Mouse (Mus musculus) heart, embryonic 16.5 days (tissue): Measurements from ENCODE around the gene Sccpdh. TPM values are rescaled to one million over a fixed set of nuclear protein-coding genes. Genes with fewer than 3 reads are reported as not detected.
A peak's percentile ranks its signal among the peaks of the same experiment; 100 is the strongest.

Experiments used
- ATAC-seq: fragments of 200-750 bp; cut with Nextera tagmentation; replicated peaks from 2 replicates; pipeline ENCODE4 v1.8.0; 2017; ENCODE audit warnings: moderate number of reproducible peaks; ENCODE audit not compliant: insufficient read depth, low FRiP score; ENCODE audit errors: extremely low read depth
- H3K27ac ChIP-seq: fragments of 300-500 bp; sonication (generic); 2 replicates; pipeline ENCODE4 v1.5.1; 2014; ENCODE audit warnings: mild to moderate bottlenecking, low read length, control low read depth, moderate library complexity
- H3K27me3 ChIP-seq: fragments of 300-500 bp; sonication (generic); 2 replicates; pipeline ENCODE4 v1.6.1; 2014; ENCODE audit warnings: low read length, mixed read lengths; ENCODE audit not compliant: control insufficient read depth, insufficient read depth
- H3K36me3 ChIP-seq: fragments of 300-500 bp; sonication (generic); 2 replicates; pipeline ENCODE4 v1.6.1; 2014; ENCODE audit not compliant: control insufficient read depth, insufficient read depth
- H3K4me1 ChIP-seq: fragments of 300-500 bp; sonication (generic); 2 replicates; pipeline ENCODE4 v1.6.1; 2014; ENCODE audit warnings: low read length, mixed read lengths; ENCODE audit not compliant: control insufficient read depth, insufficient read depth
- H3K4me2 ChIP-seq: fragments of 300-500 bp; sonication (generic); 2 replicates; pipeline ENCODE4 v1.6.1; 2014; ENCODE audit warnings: low read depth, mild to moderate bottlenecking, control low read depth, low read length
- H3K4me3 ChIP-seq: fragments of 300-500 bp; sonication (generic); 2 replicates; pipeline ENCODE4 v1.5.1; 2014; ENCODE audit warnings: mild to moderate bottlenecking, control low read depth, low read length
- H3K9ac ChIP-seq: fragments of 300-500 bp; sonication (generic); 2 replicates; pipeline ENCODE4 v1.6.1; 2014; ENCODE audit warnings: low read length, control low read depth
- H3K9me3 ChIP-seq: fragments of 300-500 bp; sonication (generic); replicated peaks from 2 replicates; pipeline ENCODE4 v1.6.1; 2016; ENCODE audit warnings: low read length; ENCODE audit not compliant: control insufficient read depth
- WGBS: fragments of 180-500 bp; shearing (Covaris S2); extraction: QIAGEN DNeasy Blood & Tissue Kit; methylation state at CpG from one replicate; pipeline ENCODE4 v1.1.7; 2014; 5-methylcytosine and 5-hydroxymethylcytosine counted together
- polyA plus RNA-seq: library from polyadenylated mRNA; unstranded; fragments of >200 nt; fragmentation: Nextera tagmentation; extraction: Ambion mirVana; gene quantifications from 2 replicates; pipeline ENCODE4 v1.2.1, GENCODE M21; 2015

The Sccpdh gene
- polyA plus RNA-seq, result 104 and 109 TPM in 2 replicates

GRCm38 (mm10) chr1:179668013-179668805, at the start of gene Sccpdh:
Gene Sccpdh, plus strand, starts transcription at chr1:179668210.
- Histone ChIP-seq H3K9ac (peak within 1 kb of the TSS; percentile 91), H3K27ac (peak within 1 kb of the TSS; percentile 93), H3K4me3 (peak within 1 kb of the TSS; percentile 74), H3K4me2 (peak within 1 kb of the TSS; percentile 87), H3K36me3 (peaks cover 8% of the 10 kb centered on the region; the same call in 1 of the 2 replicates), H3K9me3 (no peaks in the 10 kb centered on the region), H3K4me1 (peaks cover 5% of the 10 kb centered on the region; the same call in 1 of the 2 replicates), H3K27me3 (no peaks in the 10 kb centered on the region)
- under 1% methylated on average over 84 of the region's 84 CpGs for WGBS
- peak; percentile 96 for ATAC-seq

- no peak overlapping the region for H3K27ac ChIP-seq
- 90% methylated on average over 12 of the region's 12 CpGs for WGBS
- H3K4me2 ChIP-seq, result no peak overlapping the region
- no peaks in the 10 kb centered on the region for H3K27me3 ChIP-seq
- no peak for ATAC-seq
- H3K36me3 ChIP-seq, result peaks cover 10% of the 10 kb centered on the region
- no peak overlapping the region for H3K4me3 ChIP-seq
- no peak overlapping the region for H3K9ac ChIP-seq
- H3K4me1 ChIP-seq, result peaks cover 4% of the 10 kb centered on the region; the same call in 1 of the 2 replicates
- H3K9me3 ChIP-seq, result no peaks in the 10 kb centered on the region
Measured at GRCm38 (mm10) chr1:179622665-179623064, 45.3 kb upstream of the Sccpdh start.

GRCm38 (mm10) chr1:179623657-179624056, 44.4 kb upstream of the Sccpdh start:
- Histone ChIP-seq H3K4me2 (no peak overlapping the region), H3K27ac (no peak overlapping the region), H3K9me3 (no peaks in the 10 kb centered on the region), H3K36me3 (peaks cover 10% of the 10 kb centered on the region), H3K4me3 (no peak overlapping the region), H3K4me1 (peaks cover 12% of the 10 kb centered on the region), H3K9ac (no peak overlapping the region), H3K27me3 (no peaks in the 10 kb centered on the region)
- no peak for ATAC-seq
- WGBS, result 55% methylated on average over 4 of the region's 4 CpGs

- H3K27me3 ChIP-seq, result no peaks in the 10 kb centered on the region
- H3K4me1 ChIP-seq, result peaks cover 14% of the 10 kb centered on the region
- peaks cover 10% of the 10 kb centered on the region for H3K36me3 ChIP-seq
- H3K4me2 ChIP-seq, result no peak overlapping the region
- 63% methylated on average over 4 of the region's 4 CpGs for WGBS
- no peak overlapping the region for H3K9ac ChIP-seq
- peak; percentile 49 for ATAC-seq
- H3K27ac ChIP-seq, result no peak overlapping the region
- no peak overlapping the region for H3K4me3 ChIP-seq
- no peaks in the 10 kb centered on the region for H3K9me3 ChIP-seq
Measured at GRCm38 (mm10) chr1:179624354-179624753, 43.7 kb upstream of the Sccpdh start.

- peaks cover 10% of the 10 kb centered on the region for H3K36me3 ChIP-seq
- no peak for ATAC-seq
- H3K27me3 ChIP-seq, result no peaks in the 10 kb centered on the region
- peaks cover 11% of the 10 kb centered on the region for H3K4me1 ChIP-seq
- H3K9ac ChIP-seq, result no peak overlapping the region
- H3K27ac ChIP-seq, result no peak overlapping the region
- 82% methylated on average over 4 of the region's 4 CpGs for WGBS
- no peaks in the 10 kb centered on the region for H3K9me3 ChIP-seq
- no peak overlapping the region for H3K4me3 ChIP-seq
- no peak overlapping the region for H3K4me2 ChIP-seq
Measured at GRCm38 (mm10) chr1:179627855-179628254, 40.2 kb upstream of the Sccpdh start.

GRCm38 (mm10) chr1:179628438-179629106, 39.4 kb upstream of the Sccpdh start:
- ATAC-seq, result peak; percentile 54; the same call in 1 of the 2 replicates
- H3K4me3 ChIP-seq, result no peak overlapping the region

GRCm38 (mm10) chr1:179629276-179629675, 38.7 kb upstream of the Sccpdh start:
- no peak overlapping the region for H3K4me3 ChIP-seq
- peaks cover 11% of the 10 kb centered on the region for H3K4me1 ChIP-seq
- no peak overlapping the region for H3K9ac ChIP-seq
- peaks cover 10% of the 10 kb centered on the region for H3K36me3 ChIP-seq
- ATAC-seq, result no peak
- no peaks in the 10 kb centered on the region for H3K27me3 ChIP-seq
- H3K4me2 ChIP-seq, result no peak overlapping the region
- H3K9me3 ChIP-seq, result no peaks in the 10 kb centered on the region
- no peak overlapping the region for H3K27ac ChIP-seq
- 80% methylated on average over 5 of the region's 5 CpGs for whole genome bisulfite sequencing

More at GRCm38 (mm10) chr1:179628438-179629106, 39.4 kb upstream of the Sccpdh start:
- Histone ChIP-seq H3K4me1 (peaks cover 11% of the 10 kb centered on the region), H3K36me3 (peaks cover 10% of the 10 kb centered on the region), H3K9me3 (no peaks in the 10 kb centered on the region), H3K27me3 (no peaks in the 10 kb centered on the region), H3K9ac (0 out of 2 replicates have a peak overlapping the region, but pooled peaks have one; percentile 4), H3K4me2 (peak overlapping the region; percentile 22), H3K27ac (0 out of 2 replicates have a peak overlapping the region, but pooled peaks have one; percentile 23)
- 39% methylated on average over 8 of the region's 8 CpGs for WGBS

GRCm38 (mm10) chr1:179632746-179633413, 35.1 kb upstream of the Sccpdh start:
- Histone ChIP-seq H3K4me3 (no peak overlapping the region), H3K27me3 (no peaks in the 10 kb centered on the region), H3K27ac (no peak overlapping the region), H3K9ac (no peak overlapping the region), H3K9me3 (no peaks in the 10 kb centered on the region), H3K36me3 (no peaks in the 10 kb centered on the region), H3K4me1 (peaks cover 8% of the 10 kb centered on the region), H3K4me2 (no peak overlapping the region)
- no peak for ATAC-seq
- WGBS, result 75% methylated on average over 11 of the region's 11 CpGs
